Mouse (Mus musculus) ES-E14 (cell line): ENCODE data around the gene Os9.

Experiments used
- MAFK ChIP-seq: IDR thresholded peaks from 2 replicates; pipeline ENCODE4 v1.6.1; 2014; ENCODE audit warnings: mild to moderate bottlenecking, low read depth, low read length, inconsistent platforms; ENCODE audit not compliant: insufficient read depth
- ZNF384 ChIP-seq: IDR thresholded peaks from 2 replicates; pipeline ENCODE4 v1.6.1; 2012; ENCODE audit warnings: low read depth, low read length, inconsistent platforms

DNA sequence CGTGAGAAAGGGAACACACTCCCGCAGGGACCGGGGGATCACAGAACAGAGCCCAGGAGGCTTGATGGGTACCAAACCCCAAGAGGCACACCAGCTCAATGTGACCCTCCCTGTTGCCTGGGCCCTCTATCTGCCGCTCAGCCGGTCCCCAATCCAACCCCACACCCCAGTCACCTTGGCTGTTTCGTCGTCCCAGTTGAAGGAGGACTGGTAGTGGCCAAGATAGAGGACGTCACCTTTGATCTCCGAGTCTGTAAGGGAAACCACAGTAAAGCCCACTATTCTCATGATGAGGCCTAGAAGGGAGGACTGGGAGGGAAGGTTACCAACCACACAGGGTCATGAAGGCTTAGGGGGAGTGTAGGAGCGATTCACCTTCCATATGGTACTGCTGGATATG is 1.7 kb downstream of the Os9 start:
- no peak for TF ChIP-seq ZNF384
- no peak for TF ChIP-seq MAFK
